Mouse (Mus musculus) cortical plate, adult 2 months (tissue): ENCODE measurements at regions not wholly inside any gene's neighbourhood (a gene's known extent, or its start where the extent isn't known, plus 50 kb on each side); places are given as distances from the start of the nearest gene placed in this dataset.

Experiments
- CTCF ChIP-seq: fragments of 200-500 bp; IDR thresholded peaks from 2 replicates; pipeline ENCODE4 v1.5.1; 2011; ENCODE audit warnings: mild to moderate bottlenecking, control low read depth, low read length; ENCODE audit not compliant: insufficient read depth; ENCODE audit errors: extremely low read depth
- POLR2A ChIP-seq: fragments of 200-500 bp; IDR thresholded peaks from 2 replicates; pipeline ENCODE4 v1.6.1; 2011; ENCODE audit warnings: mild to moderate bottlenecking, low read length, control low read depth; ENCODE audit not compliant: insufficient read depth; ENCODE audit errors: extremely low read depth

DNA sequence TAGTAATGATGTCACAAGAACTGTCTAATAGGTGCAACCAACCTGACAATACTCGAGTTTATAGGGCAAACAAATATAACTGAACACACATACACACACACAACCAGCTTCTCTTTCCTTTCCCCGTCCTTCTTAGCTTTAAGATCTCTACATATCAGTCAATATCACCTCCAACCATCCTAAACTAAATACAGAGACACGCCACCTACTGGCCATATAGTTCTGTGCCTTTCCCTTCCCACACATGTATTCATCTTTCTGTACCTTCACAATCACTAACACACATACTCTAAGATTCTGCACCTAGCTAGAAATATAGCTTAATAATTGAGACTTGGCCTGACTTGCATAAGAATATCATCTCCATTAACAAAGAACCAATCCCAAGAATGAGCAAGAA lies 688.2 kb downstream of the Ntrk3 start:
- TF ChIP-seq CTCF, result no peak
- TF ChIP-seq POLR2A, result no peak
